Mouse (Mus musculus): ENCODE data around the gene Csnk1g1. TPM values are rescaled to one million over a fixed set of nuclear protein-coding genes. Genes with fewer than 3 reads are reported as not detected.

Csnk1g1 gene
- polyA plus RNA-seq, 1 experiment from 2014 or later, result 22.3 TPM

GRCm38 (mm10) chr9:66007603-66008202 is 99.0 kb downstream of the Csnk1g1 start:
- Histone ChIP-seq H3K36me3 (peaks cover 15% of the 10 kb centered on the region; the same call in 1 of the 2 replicates), H3K4me2 (replicated peaks) (no peak overlapping the region), H3K9me3 (no peaks in the 10 kb centered on the region), H3K27ac (no peak overlapping the region), H3K27me3 (replicated peaks) (no peaks in the 10 kb centered on the region), H3K4me3 (no peak overlapping the region), H3K9ac (no peak overlapping the region), H3K4me1 (no peaks in the 10 kb centered on the region)
- no peak for ATAC-seq (ENCODE audit: low FRiP score, low read depth)
- WGBS, result 81% methylated on average over 7 of the region's 7 CpGs

GRCm38 (mm10) chr9:66020601-66021000 is 111.9 kb downstream of the Csnk1g1 start:
- ATAC-seq (ENCODE audit: low FRiP score, low read depth), result no peak
- no peaks in the 10 kb centered on the region for H3K4me1 ChIP-seq
- H3K27me3 ChIP-seq (replicated peaks), result no peaks in the 10 kb centered on the region
- H3K27ac ChIP-seq, result no peak overlapping the region
- H3K4me2 ChIP-seq (replicated peaks), result no peak overlapping the region
- H3K9me3 ChIP-seq, result no peaks in the 10 kb centered on the region
- H3K9ac ChIP-seq, result no peak overlapping the region
- no peak overlapping the region for H3K4me3 ChIP-seq
- peaks cover 11% of the 10 kb centered on the region for H3K36me3 ChIP-seq

- Histone ChIP-seq H3K9ac (no peak overlapping the region), H3K27me3 (replicated peaks) (no peaks in the 10 kb centered on the region), H3K4me1 (no peaks in the 10 kb centered on the region), H3K36me3 (peaks cover 30% of the 10 kb centered on the region; the same call in 1 of the 2 replicates), H3K4me2 (replicated peaks) (no peak overlapping the region), H3K4me3 (no peak overlapping the region), H3K27ac (no peak overlapping the region), H3K9me3 (no peaks in the 10 kb centered on the region)
- ATAC-seq (ENCODE audit: low FRiP score, low read depth), result no peak
- WGBS, result 93% methylated on average over 4 of the region's 4 CpGs
These were observed 129.4 kb downstream of the Csnk1g1 start for GRCm38 (mm10) chr9:66038082-66038481.

- peaks cover 30% of the 10 kb centered on the region; the same call in 1 of the 2 replicates for H3K36me3 ChIP-seq
- no peak overlapping the region for H3K4me3 ChIP-seq
- WGBS, result 92% methylated on average over 4 of the region's 4 CpGs
These were observed 129.9 kb downstream of the Csnk1g1 start for GRCm38 (mm10) chr9:66038581-66038980.

GRCm38 (mm10) chr9:66039290-66039689 is 130.6 kb downstream of the Csnk1g1 start:
- Histone ChIP-seq H3K9me3 (no peaks in the 10 kb centered on the region), H3K4me2 (replicated peaks) (no peak overlapping the region), H3K27me3 (replicated peaks) (no peaks in the 10 kb centered on the region), H3K4me1 (no peaks in the 10 kb centered on the region), H3K27ac (no peak overlapping the region), H3K4me3 (no peak overlapping the region), H3K9ac (no peak overlapping the region), H3K36me3 (peaks cover 25% of the 10 kb centered on the region; the same call in 1 of the 2 replicates)
- no peak for ATAC-seq (ENCODE audit: low FRiP score, low read depth)
- 87% methylated on average over 4 of the region's 4 CpGs for WGBS

More at GRCm38 (mm10) chr9:66038581-66038980, 129.9 kb downstream of the Csnk1g1 start:
- H3K27me3 ChIP-seq (replicated peaks), result no peaks in the 10 kb centered on the region
- ATAC-seq (ENCODE audit: low FRiP score, low read depth), result no peak
- no peaks in the 10 kb centered on the region for H3K9me3 ChIP-seq
- H3K9ac ChIP-seq, result no peak overlapping the region
- H3K4me1 ChIP-seq, result no peaks in the 10 kb centered on the region
- H3K4me2 ChIP-seq (replicated peaks), result no peak overlapping the region
- no peak overlapping the region for H3K27ac ChIP-seq

- H3K4me3 ChIP-seq, result no peak overlapping the region
- no peaks in the 10 kb centered on the region for H3K9me3 ChIP-seq
- H3K27me3 ChIP-seq (replicated peaks), result no peaks in the 10 kb centered on the region
- WGBS, result 91% methylated on average over 3 of the region's 3 CpGs
- H3K36me3 ChIP-seq, result peaks cover 25% of the 10 kb centered on the region; the same call in 1 of the 2 replicates
- no peak overlapping the region for H3K4me2 ChIP-seq (replicated peaks)
- no peak overlapping the region for H3K27ac ChIP-seq
- no peaks in the 10 kb centered on the region for H3K4me1 ChIP-seq
- ATAC-seq (ENCODE audit: low FRiP score, low read depth), result no peak
- no peak overlapping the region for H3K9ac ChIP-seq
These were observed 132.1 kb downstream of the Csnk1g1 start for GRCm38 (mm10) chr9:66040801-66041200.

- Histone ChIP-seq H3K27me3 (replicated peaks) (no peaks in the 10 kb centered on the region), H3K9me3 (no peaks in the 10 kb centered on the region), H3K27ac (no peak overlapping the region), H3K36me3 (peaks cover 25% of the 10 kb centered on the region; the same call in 1 of the 2 replicates), H3K4me2 (replicated peaks) (no peak overlapping the region), H3K4me1 (no peaks in the 10 kb centered on the region), H3K4me3 (no peak overlapping the region), H3K9ac (no peak overlapping the region)
- no peak for ATAC-seq (ENCODE audit: low FRiP score, low read depth)
- 88% methylated on average over 4 of the region's 4 CpGs for WGBS
These were observed 133.6 kb downstream of the Csnk1g1 start for GRCm38 (mm10) chr9:66042331-66042730.

GRCm38 (mm10) chr9:66043241-66043640 is 134.5 kb downstream of the Csnk1g1 start:
- H3K4me1 ChIP-seq, result no peaks in the 10 kb centered on the region
- no peak overlapping the region for H3K4me2 ChIP-seq (replicated peaks)
- H3K27me3 ChIP-seq (replicated peaks), result no peaks in the 10 kb centered on the region
- no peak overlapping the region for H3K9ac ChIP-seq
- no peak overlapping the region for H3K4me3 ChIP-seq
- H3K27ac ChIP-seq, result no peak overlapping the region
- H3K36me3 ChIP-seq, result peaks cover 22% of the 10 kb centered on the region; the same call in 1 of the 2 replicates
- 96% methylated on average over 3 of the region's 3 CpGs for WGBS
- ATAC-seq (ENCODE audit: low FRiP score, low read depth), result no peak
- no peaks in the 10 kb centered on the region for H3K9me3 ChIP-seq

- H3K9me3 ChIP-seq, result no peaks in the 10 kb centered on the region
- 68% methylated on average over 6 of the region's 6 CpGs for WGBS
- no peaks in the 10 kb centered on the region for H3K36me3 ChIP-seq
- no peak overlapping the region for H3K4me3 ChIP-seq
- H3K4me2 ChIP-seq (replicated peaks), result no peak overlapping the region
- no peak overlapping the region for H3K9ac ChIP-seq
- H3K4me1 ChIP-seq, result no peaks in the 10 kb centered on the region; the same call in 1 of the 2 replicates
- H3K27ac ChIP-seq, result no peak overlapping the region
- ATAC-seq (ENCODE audit: low FRiP score, low read depth), result no peak
- no peaks in the 10 kb centered on the region for H3K27me3 ChIP-seq (replicated peaks)
These were observed 141.3 kb downstream of the Csnk1g1 start for GRCm38 (mm10) chr9:66049931-66050601.

- H3K27me3 ChIP-seq (replicated peaks), result no peaks in the 10 kb centered on the region
- no peak for ATAC-seq (ENCODE audit: low FRiP score, low read depth)
- WGBS, result 73% methylated on average over 4 of the region's 4 CpGs
These were observed 142.8 kb downstream of the Csnk1g1 start for GRCm38 (mm10) chr9:66051493-66051892.

GRCm38 (mm10) chr9:66052731-66053130 is 144.0 kb downstream of the Csnk1g1 start:
- Histone ChIP-seq H3K9me3 (no peaks in the 10 kb centered on the region), H3K36me3 (no peaks in the 10 kb centered on the region), H3K4me2 (replicated peaks) (no peak overlapping the region), H3K27me3 (replicated peaks) (no peaks in the 10 kb centered on the region), H3K4me1 (no peaks in the 10 kb centered on the region; the same call in 1 of the 2 replicates), H3K9ac (no peak overlapping the region), H3K4me3 (no peak overlapping the region), H3K27ac (no peak overlapping the region)
- 93% methylated on average over 1 of the region's 1 CpGs for WGBS
- no peak for ATAC-seq (ENCODE audit: low FRiP score, low read depth)

More at GRCm38 (mm10) chr9:66051493-66051892, 142.8 kb downstream of the Csnk1g1 start:
- no peaks in the 10 kb centered on the region for H3K9me3 ChIP-seq
- no peaks in the 10 kb centered on the region for H3K36me3 ChIP-seq
- no peak overlapping the region for H3K9ac ChIP-seq
- no peak overlapping the region for H3K27ac ChIP-seq
- no peak overlapping the region for H3K4me3 ChIP-seq
- H3K4me1 ChIP-seq, result no peaks in the 10 kb centered on the region; the same call in 1 of the 2 replicates
- H3K4me2 ChIP-seq (replicated peaks), result no peak overlapping the region

GRCm38 (mm10) chr9:66053620-66054019 is 144.9 kb downstream of the Csnk1g1 start:
- Histone ChIP-seq H3K27me3 (replicated peaks) (no peaks in the 10 kb centered on the region), H3K4me3 (no peak overlapping the region), H3K4me1 (no peaks in the 10 kb centered on the region; the same call in 1 of the 2 replicates), H3K9me3 (no peaks in the 10 kb centered on the region), H3K4me2 (replicated peaks) (no peak overlapping the region), H3K36me3 (no peaks in the 10 kb centered on the region), H3K9ac (no peak overlapping the region), H3K27ac (no peak overlapping the region)
- ATAC-seq (ENCODE audit: low FRiP score, low read depth), result no peak
- 47% methylated on average over 1 of the region's 1 CpGs for WGBS
